Mouse (Mus musculus) heart, embryonic 13.5 days (tissue): ENCODE measurements at regions not wholly inside any gene's neighbourhood (a gene's known extent, or its start where the extent isn't known, plus 50 kb on each side); places are given as distances from the start of the nearest gene placed in this dataset.

Source experiments
- ATAC-seq: fragments of 200-750 bp; cut with Nextera tagmentation; 2 replicates; pipeline ENCODE4 v1.8.0; 2017; ENCODE audit warnings: moderate TSS enrichment; ENCODE audit not compliant: insufficient number of reproducible peaks, low FRiP score, low TSS enrichment; ENCODE audit errors: extremely low read depth
- H3K27ac ChIP-seq: fragments of 300-500 bp; sonication (generic); replicated peaks from 2 replicates; pipeline ENCODE4 v1.5.1; 2015; ENCODE audit warnings: moderate library complexity, mild to moderate bottlenecking, inconsistent platforms
- H3K27me3 ChIP-seq: fragments of 300-500 bp; sonication (generic); replicated peaks from 2 replicates; pipeline ENCODE4 v1.6.1; 2015; ENCODE audit warnings: mild to moderate bottlenecking, inconsistent platforms
- H3K36me3 ChIP-seq: fragments of 300-500 bp; sonication (generic); 2 replicates; pipeline ENCODE4 v1.6.1; 2015; ENCODE audit warnings: mild to moderate bottlenecking, inconsistent platforms
- H3K4me1 ChIP-seq: fragments of 300-500 bp; sonication (generic); 2 replicates; pipeline ENCODE4 v1.6.1; 2015; ENCODE audit warnings: inconsistent platforms
- H3K4me2 ChIP-seq: fragments of 300-500 bp; sonication (generic); 2 replicates; pipeline ENCODE4 v1.6.1; 2015; ENCODE audit warnings: inconsistent platforms, mild to moderate bottlenecking, moderate library complexity
- H3K4me3 ChIP-seq: fragments of 300-500 bp; sonication (generic); 2 replicates; pipeline ENCODE4 v1.5.1; 2015; ENCODE audit warnings: moderate library complexity, mild to moderate bottlenecking, inconsistent platforms
- H3K9ac ChIP-seq: fragments of 300-500 bp; sonication (generic); 2 replicates; pipeline ENCODE4 v1.6.1; 2015; ENCODE audit warnings: inconsistent platforms, mild to moderate bottlenecking, moderate library complexity
- H3K9me3 ChIP-seq: fragments of 300-500 bp; sonication (generic); 2 replicates; pipeline ENCODE4 v1.6.1; 2016; ENCODE audit warnings: inconsistent platforms
- WGBS: fragments of 180-500 bp; shearing (Covaris S2); methylation state at CpG from one replicate; pipeline ENCODE4 v1.1.7; 2015; ENCODE audit warnings: mixed read lengths; 5-methylcytosine and 5-hydroxymethylcytosine counted together

DNA sequence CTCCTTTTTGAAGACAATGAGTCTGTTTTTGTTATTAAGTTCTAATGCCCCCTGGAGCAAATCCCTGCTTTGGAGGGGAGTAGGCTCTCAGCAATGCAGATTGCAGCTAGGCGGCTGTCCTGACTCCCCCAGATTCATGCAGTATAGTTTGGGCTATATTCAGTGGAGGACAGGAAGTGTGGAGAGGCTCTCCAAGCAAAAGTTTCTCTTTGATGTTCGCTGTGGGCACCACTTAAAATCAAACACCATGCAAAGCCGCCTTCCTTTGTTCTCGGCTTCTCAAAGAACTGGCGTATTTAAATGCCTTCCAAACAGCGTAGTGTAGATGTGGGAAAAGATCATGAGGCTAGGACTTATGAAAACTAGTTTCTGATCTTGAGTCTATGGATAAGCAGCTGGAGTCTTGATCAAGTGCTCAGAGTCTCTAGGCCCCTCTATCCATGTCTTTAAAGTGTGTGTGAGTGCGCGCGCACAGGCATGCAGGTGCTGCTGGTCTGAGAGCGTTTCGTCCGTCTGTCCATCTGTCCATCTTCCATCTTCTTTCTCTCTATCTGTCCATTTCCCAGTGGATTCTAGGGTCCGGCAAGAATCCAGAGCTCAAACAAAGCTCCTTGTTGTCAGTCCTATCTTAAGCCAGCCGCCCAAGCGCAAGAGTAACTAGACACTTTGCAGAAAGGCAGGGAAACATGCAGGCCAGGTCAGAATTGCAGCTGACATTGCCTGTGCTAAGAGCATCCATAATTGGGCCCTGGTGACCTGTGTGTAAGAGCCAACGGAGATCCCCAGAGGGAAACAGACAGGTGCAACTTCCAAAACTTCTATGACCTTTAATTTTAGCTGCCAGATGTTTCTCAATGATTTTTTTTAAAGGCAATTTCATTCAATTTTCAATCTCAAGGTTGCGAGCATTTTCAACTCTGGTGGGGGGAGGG is 129.4 kb upstream of the Serp2 start:
- no peak for ATAC-seq

DNA sequence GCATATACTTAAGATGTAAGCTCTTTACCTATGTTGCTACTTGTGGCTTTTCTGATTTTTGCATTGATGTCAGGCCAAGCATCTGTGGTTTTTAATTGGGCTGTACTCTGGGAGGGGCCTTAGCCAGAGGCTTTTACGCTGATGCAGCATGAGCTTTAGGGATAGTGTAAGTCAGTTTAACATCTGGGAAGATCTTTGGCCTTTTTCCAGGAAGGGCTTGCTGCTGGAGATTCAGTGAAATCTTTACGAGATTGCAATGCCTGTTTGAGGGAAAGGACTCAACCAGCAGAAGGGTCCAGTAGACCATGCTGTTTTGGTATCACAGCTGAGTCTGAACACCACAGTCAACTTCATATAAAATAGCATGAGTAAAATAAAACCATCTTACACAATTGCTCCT is 127.6 kb upstream of the Serp2 start:
- 63% methylated on average over 2 of the region's 2 CpGs for WGBS
- peaks cover 46% of the 10 kb centered on the region for H3K4me1 ChIP-seq
- H3K4me2 ChIP-seq, result no peak overlapping the region
- no peak overlapping the region for H3K4me3 ChIP-seq
- no peak overlapping the region for H3K27ac ChIP-seq
- no peaks in the 10 kb centered on the region for H3K9me3 ChIP-seq
- no peaks in the 10 kb centered on the region for H3K36me3 ChIP-seq
- H3K27me3 ChIP-seq, result no peaks in the 10 kb centered on the region
- H3K9ac ChIP-seq, result no peak overlapping the region
- ATAC-seq, result no peak

More for the DNA sequence above, 129.4 kb upstream of the Serp2 start:
- no peaks in the 10 kb centered on the region for H3K9me3 ChIP-seq
- H3K4me1 ChIP-seq, result peaks cover 44% of the 10 kb centered on the region
- H3K36me3 ChIP-seq, result no peaks in the 10 kb centered on the region
- H3K4me2 ChIP-seq, result no peak overlapping the region
- 62% methylated on average over 17 of the region's 17 CpGs for WGBS
- H3K9ac ChIP-seq, result no peak overlapping the region
- H3K4me3 ChIP-seq, result no peak overlapping the region
- H3K27ac ChIP-seq, result peak overlapping the region; percentile 34; the same call in 1 of the 2 replicates
- H3K27me3 ChIP-seq, result no peaks in the 10 kb centered on the region

- H3K4me3 ChIP-seq, result no peak overlapping the region
- H3K36me3 ChIP-seq, result no peaks in the 10 kb centered on the region
- peaks cover 37% of the 10 kb centered on the region for H3K4me1 ChIP-seq
- ATAC-seq, result no peak
- no peaks in the 10 kb centered on the region for H3K9me3 ChIP-seq
- H3K4me2 ChIP-seq, result no peak overlapping the region
- peak overlapping the region; percentile 50 for H3K9ac ChIP-seq
- no peaks in the 10 kb centered on the region for H3K27me3 ChIP-seq
- WGBS, result 25% methylated on average over 8 of the region's 8 CpGs
- peak overlapping the region; percentile 81 for H3K27ac ChIP-seq
Observed at GRCm38 (mm10) chr14:76681581-76682377, 125.1 kb upstream of the Serp2 start.

DNA sequence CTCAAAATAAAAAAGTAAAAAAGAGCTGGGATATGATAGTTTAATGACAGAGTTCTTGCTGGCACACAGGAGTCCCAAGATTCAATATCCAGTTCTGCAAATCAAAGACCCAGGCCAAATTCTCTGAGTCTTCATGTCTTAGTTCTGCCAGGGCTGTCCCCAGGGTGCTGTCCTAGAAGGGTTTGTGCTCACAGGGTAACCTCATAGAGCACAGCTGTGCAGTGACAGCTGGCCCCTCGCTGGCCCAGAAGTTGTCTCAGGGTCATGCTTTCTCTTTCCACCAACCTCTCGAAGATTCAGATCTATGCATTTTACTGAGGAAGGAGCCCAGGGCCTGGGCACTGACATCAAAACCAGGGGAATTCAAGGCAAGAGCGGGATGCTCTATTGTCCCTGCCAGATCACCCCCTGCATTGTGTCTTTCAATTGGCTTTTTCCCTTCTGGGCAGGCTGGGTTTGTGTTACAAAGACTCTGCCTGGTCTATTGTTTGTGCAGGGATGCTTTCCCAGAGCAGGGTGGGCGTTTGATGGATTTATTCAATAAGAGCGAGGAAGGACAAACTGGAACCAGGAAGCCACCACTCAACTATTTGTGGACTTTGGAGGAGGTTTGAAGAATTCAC is 121.9 kb upstream of the Serp2 start:
- H3K4me3 ChIP-seq, result no peak overlapping the region
- H3K9me3 ChIP-seq, result no peaks in the 10 kb centered on the region
- H3K36me3 ChIP-seq, result no peaks in the 10 kb centered on the region
- no peak overlapping the region for H3K4me2 ChIP-seq
- H3K4me1 ChIP-seq, result peaks cover 41% of the 10 kb centered on the region
- ATAC-seq, result no peak
- no peaks in the 10 kb centered on the region for H3K27me3 ChIP-seq
- H3K27ac ChIP-seq, result no peak overlapping the region
- H3K9ac ChIP-seq, result no peak overlapping the region
- 55% methylated on average over 5 of the region's 5 CpGs for WGBS

- no peaks in the 10 kb centered on the region for H3K9me3 ChIP-seq
- no peaks in the 10 kb centered on the region for H3K36me3 ChIP-seq
- peaks cover 39% of the 10 kb centered on the region for H3K4me1 ChIP-seq
- H3K27me3 ChIP-seq, result no peaks in the 10 kb centered on the region
- WGBS, result 20% methylated on average over 8 of the region's 8 CpGs
- H3K27ac ChIP-seq, result peak overlapping the region; percentile 39
- no peak for ATAC-seq
- no peak overlapping the region for H3K4me3 ChIP-seq
- peak overlapping the region; percentile 25; the same call in 1 of the 2 replicates for H3K4me2 ChIP-seq
- H3K9ac ChIP-seq, result peak overlapping the region; percentile 33; the same call in 1 of the 2 replicates
Observed at GRCm38 (mm10) chr14:76674949-76675348, 118.3 kb upstream of the Serp2 start.

DNA sequence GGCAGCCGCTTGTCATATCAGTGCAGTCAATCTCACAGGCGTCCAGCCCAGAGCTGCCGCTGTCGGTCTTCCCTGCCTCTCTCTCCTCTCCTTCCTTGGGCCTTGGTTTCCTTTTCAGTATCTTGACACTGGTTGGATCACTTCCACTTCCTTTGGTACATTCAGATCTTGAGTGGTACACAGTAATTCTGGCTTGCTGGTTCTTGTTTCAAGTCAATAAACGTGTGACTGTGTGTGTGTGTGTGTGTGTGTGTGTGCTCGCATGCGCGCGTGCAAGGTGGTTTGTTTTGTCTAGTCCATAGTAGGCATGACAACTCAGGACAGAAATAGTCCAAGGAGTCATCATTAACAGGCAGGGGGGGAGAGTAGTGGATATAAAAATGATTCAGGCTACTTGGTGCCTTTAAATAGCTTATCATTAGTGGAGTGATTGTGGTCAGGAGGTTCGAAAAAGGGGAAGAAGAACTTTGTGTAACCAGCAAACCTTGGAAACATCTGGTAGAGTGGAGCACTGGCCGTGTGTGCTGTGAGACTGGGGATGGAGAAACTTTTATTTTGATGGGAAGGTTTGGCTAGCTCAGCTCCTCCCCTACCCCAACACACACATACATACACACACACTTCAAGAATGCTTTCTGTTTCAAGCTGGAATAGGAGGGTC is 117.1 kb upstream of the Serp2 start:
- Histone ChIP-seq H3K9me3 (no peaks in the 10 kb centered on the region), H3K36me3 (no peaks in the 10 kb centered on the region), H3K27me3 (no peaks in the 10 kb centered on the region), H3K27ac (peak overlapping the region; percentile 50; the same call in 1 of the 2 replicates), H3K4me2 (peak overlapping the region; percentile 35), H3K4me3 (no peak overlapping the region), H3K4me1 (peaks cover 37% of the 10 kb centered on the region), H3K9ac (no peak overlapping the region; the same call in 1 of the 2 replicates)
- ATAC-seq, result no peak
- WGBS, result 42% methylated on average over 11 of the region's 11 CpGs

GRCm38 (mm10) chr14:76672899-76673298 is 116.2 kb upstream of the Serp2 start:
- no peaks in the 10 kb centered on the region for H3K9me3 ChIP-seq
- no peaks in the 10 kb centered on the region for H3K27me3 ChIP-seq
- H3K36me3 ChIP-seq, result no peaks in the 10 kb centered on the region
- ATAC-seq, result no peak
- H3K4me3 ChIP-seq, result no peak overlapping the region
- H3K27ac ChIP-seq, result 0 out of 2 replicates have a peak overlapping the region, but pooled peaks have one; percentile 50
- 61% methylated on average over 6 of the region's 6 CpGs for WGBS
- no peak overlapping the region for H3K9ac ChIP-seq
- no peak overlapping the region for H3K4me2 ChIP-seq
- peaks cover 34% of the 10 kb centered on the region for H3K4me1 ChIP-seq

DNA sequence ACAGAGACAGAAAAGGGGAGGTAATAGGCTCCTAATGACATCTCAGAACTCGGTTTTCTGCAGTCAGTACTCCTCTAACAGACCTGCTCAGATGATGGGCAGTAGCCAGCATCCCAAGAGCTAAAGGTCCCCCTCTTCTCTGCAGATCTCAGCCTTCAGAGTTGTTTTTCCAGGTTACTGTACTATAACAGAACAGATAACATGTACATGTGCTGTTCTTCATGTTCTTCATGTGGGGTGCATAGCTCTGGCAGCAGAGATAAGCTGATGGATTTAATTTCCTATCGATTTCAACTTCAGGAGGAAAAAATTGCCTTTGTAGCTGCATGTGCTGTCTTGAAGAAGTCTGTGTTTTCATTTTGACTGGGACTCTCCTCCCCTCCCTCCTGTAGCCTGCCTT is 115.8 kb upstream of the Serp2 start:
- Histone ChIP-seq H3K4me1 (peaks cover 34% of the 10 kb centered on the region), H3K9ac (no peak overlapping the region), H3K36me3 (no peaks in the 10 kb centered on the region), H3K27me3 (no peaks in the 10 kb centered on the region), H3K4me2 (no peak overlapping the region), H3K9me3 (no peaks in the 10 kb centered on the region), H3K4me3 (no peak overlapping the region), H3K27ac (no peak overlapping the region)
- 56% methylated on average over 2 of the region's 2 CpGs for WGBS
- ATAC-seq, result no peak

DNA sequence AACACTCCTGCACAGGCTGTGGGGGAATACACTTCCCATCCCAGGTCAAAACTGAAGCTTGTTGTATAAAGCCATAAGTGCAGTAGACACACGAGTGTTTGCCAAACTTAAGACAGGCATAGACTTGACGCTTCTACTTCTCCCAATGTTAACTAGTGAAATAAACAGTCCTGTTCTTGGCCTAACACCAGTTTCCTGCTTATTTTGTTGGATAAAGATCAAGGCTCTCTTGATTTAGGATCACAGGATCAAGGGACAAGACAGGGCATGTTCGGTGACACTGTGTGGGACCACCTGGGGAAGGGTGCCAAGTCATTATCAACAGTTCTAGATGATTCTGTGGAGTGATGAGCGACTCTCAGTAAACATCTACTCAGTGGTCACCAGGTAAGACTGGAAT is 114.3 kb upstream of the Serp2 start:
- no peak overlapping the region for H3K27ac ChIP-seq
- no peaks in the 10 kb centered on the region for H3K27me3 ChIP-seq
- H3K4me2 ChIP-seq, result no peak overlapping the region
- H3K4me3 ChIP-seq, result no peak overlapping the region
- H3K9ac ChIP-seq, result no peak overlapping the region
- WGBS, result 82% methylated on average over 4 of the region's 4 CpGs
- ATAC-seq, result no peak
- no peaks in the 10 kb centered on the region for H3K9me3 ChIP-seq
- peaks cover 34% of the 10 kb centered on the region for H3K4me1 ChIP-seq
- H3K36me3 ChIP-seq, result no peaks in the 10 kb centered on the region

- Histone ChIP-seq H3K27me3 (no peaks in the 10 kb centered on the region), H3K36me3 (no peaks in the 10 kb centered on the region), H3K4me2 (no peak overlapping the region), H3K9me3 (no peaks in the 10 kb centered on the region), H3K4me3 (no peak overlapping the region), H3K4me1 (peaks cover 10% of the 10 kb centered on the region), H3K9ac (no peak overlapping the region), H3K27ac (no peak overlapping the region)
- 60% methylated on average over 12 of the region's 12 CpGs for WGBS
- ATAC-seq, result no peak
Observed at GRCm38 (mm10) chr14:76665754-76666371, 109.2 kb upstream of the Serp2 start.
